Mouse (Mus musculus) bone marrow macrophage, adult 2 months (primary cell): ENCODE measurements around the gene Fam102a.

Source experiments
- CTCF ChIP-seq: IDR thresholded peaks from 2 replicates; pipeline ENCODE4 v1.5.1; 2012; ENCODE audit warnings: low read depth, mild to moderate bottlenecking, low read length, moderate library complexity
- POLR2A ChIP-seq: IDR thresholded peaks from 2 replicates; pipeline ENCODE4 v1.6.1; 2012; ENCODE audit warnings: mild to moderate bottlenecking, low read depth, low read length, borderline replicate concordance

GRCm38 (mm10) chr2:32582830-32583799, 48.0 kb downstream of the Fam102a start:
- peak; percentile 79 for TF ChIP-seq CTCF
- TF ChIP-seq POLR2A = no peak
